Mouse (Mus musculus) heart, adult 2 months (tissue): ENCODE measurements around the gene Pacsin2. TPM values are rescaled to one million over a fixed set of nuclear protein-coding genes. Genes with fewer than 3 reads are reported as not detected.
A peak's percentile ranks its signal among the peaks of the same experiment; 100 is the strongest.

Source experiments
- DNase-seq, 2 experiments: peaks; one replicate each; pipeline ENCODE4 v3.0.0; 2021
- H3K27ac ChIP-seq: fragments of 200-600 bp; 2 replicates; pipeline ENCODE4 v1.8.1; 2022
- H3K27me3 ChIP-seq: fragments of 200-500 bp; 2 replicates; pipeline ENCODE4 v1.6.1; 2012; ENCODE audit warnings: mild to moderate bottlenecking, low read length, inconsistent platforms, mixed read lengths; ENCODE audit not compliant: control insufficient read depth, insufficient read depth
- H3K36me3 ChIP-seq: fragments of 200-500 bp; 2 replicates; pipeline ENCODE4 v1.6.1; 2012; ENCODE audit warnings: low read length, inconsistent platforms; ENCODE audit not compliant: control insufficient read depth, insufficient read depth
- H3K4me1 ChIP-seq: fragments of 200-500 bp; 2 replicates; pipeline ENCODE4 v1.6.1; 2011; ENCODE audit warnings: low read length; ENCODE audit not compliant: control insufficient read depth, insufficient read depth
- H3K4me3 ChIP-seq: fragments of 200-600 bp; 2 replicates; pipeline ENCODE4 v1.8.1; 2022
- H3K79me2 ChIP-seq: fragments of 200-500 bp; replicated peaks from 2 replicates; pipeline ENCODE4 v1.6.1; 2012; ENCODE audit warnings: mild to moderate bottlenecking, inconsistent platforms, low read length, moderate library complexity, mixed read lengths; ENCODE audit not compliant: control insufficient read depth, insufficient read depth
- H3K9ac ChIP-seq: fragments of 200-500 bp; 2 replicates; pipeline ENCODE4 v1.6.1; 2012; ENCODE audit warnings: low read depth, mild to moderate bottlenecking, control low read depth, inconsistent platforms, low read length, mixed read lengths
- CTCF ChIP-seq: fragments of 200-600 bp; IDR thresholded peaks from 2 replicates; pipeline ENCODE4 v1.8.1; 2022; ENCODE audit warnings: antibody characterized with exemption, mild to moderate bottlenecking, moderate library complexity
- EP300 ChIP-seq: fragments of 200-500 bp; IDR thresholded peaks from 2 replicates; pipeline ENCODE4 v1.6.1; 2011; ENCODE audit warnings: low read depth, low read length, control low read depth; ENCODE audit not compliant: insufficient read depth
- POLR2A ChIP-seq: fragments of 200-500 bp; IDR thresholded peaks from 2 replicates; pipeline ENCODE4 v1.6.1; 2011; ENCODE audit warnings: mild to moderate bottlenecking, low read depth, low read length, control low read depth; ENCODE audit not compliant: insufficient read depth
- WGBS: fragments of 180-500 bp; shearing (Covaris S2); methylation state at CpG from one replicate; pipeline ENCODE4 v1.1.7; 2018; 5-methylcytosine and 5-hydroxymethylcytosine counted together
- intact Hi-C: fragments of 180-260 bp; cut with DNase I; formaldehyde crosslinking; loops from one replicate; pipeline ENCODE4 v1.15.1; 2025
- polyA plus RNA-seq: library from polyadenylated mRNA; depleted of rRNA; stranded (reverse); fragments of >200 nt; gene quantifications from 2 replicates; pipeline ENCODE4 v1.2.3, GENCODE M21; 2012
- total RNA-seq, 2 experiments: library from RNA; stranded (reverse); gene quantifications; 2 replicates each; pipeline ENCODE4 v1.2.3; 2021

The Pacsin2 gene
- total and polyA plus RNA-seq, 3 experiments: 111 to 246 (median 200) TPM

- DNase-seq: no peak
- Histone ChIP-seq H3K9ac (no peak overlapping the region), H3K36me3 (peaks cover 5% of the 10 kb centered on the region; the same call in 1 of the 2 replicates), H3K27ac (no peak overlapping the region), H3K4me3 (no peak overlapping the region), H3K79me2 (peaks cover 3% of the 10 kb centered on the region), H3K27me3 (no peaks in the 10 kb centered on the region), H3K4me1 (peaks cover 28% of the 10 kb centered on the region)
- intact Hi-C loops: no loop called here
- WGBS: 68% methylated on average over 3 of the region's 3 CpGs
- TF ChIP-seq EP300: no peak
- TF ChIP-seq CTCF: no peak
- no peak for TF ChIP-seq POLR2A
Measured at GRCm38 (mm10) chr15:83404008-83404407, 60.4 kb downstream of the Pacsin2 start.

- intact Hi-C loops: no loop called here
- WGBS: 85% methylated on average over 5 of the region's 5 CpGs
- DNase-seq: no peak
- no peak overlapping the region for H3K9ac ChIP-seq
- no peak overlapping the region for H3K27ac ChIP-seq
- peaks cover 21% of the 10 kb centered on the region for H3K4me1 ChIP-seq
- H3K4me3 ChIP-seq: no peak overlapping the region
- H3K36me3 ChIP-seq: peaks cover 10% of the 10 kb centered on the region; the same call in 1 of the 2 replicates
- H3K79me2 ChIP-seq: peaks cover 3% of the 10 kb centered on the region
- H3K27me3 ChIP-seq: no peaks in the 10 kb centered on the region
- TF ChIP-seq CTCF (no peak), EP300 (no peak), POLR2A (no peak)
Measured at GRCm38 (mm10) chr15:83403016-83403415, 61.4 kb downstream of the Pacsin2 start.

GRCm38 (mm10) chr15:83392722-83393121 is 71.7 kb downstream of the Pacsin2 start:
- TF ChIP-seq CTCF (peak; percentile 58), POLR2A (no peak)
- Histone ChIP-seq H3K9ac (no peak overlapping the region), H3K4me3 (no peak overlapping the region), H3K36me3 (peaks cover 5% of the 10 kb centered on the region), H3K27me3 (no peaks in the 10 kb centered on the region), H3K27ac (no peak overlapping the region), H3K79me2 (peaks cover 6% of the 10 kb centered on the region), H3K4me1 (peaks cover 3% of the 10 kb centered on the region; the same call in 1 of the 2 replicates)
- DNase-seq: no peak
- WGBS: 81% methylated on average over 2 of the region's 2 CpGs
- intact Hi-C loops: loop anchor here (5.0 kb wide), 1 partner anchor 125 kb away; no protein-coding TSS in a partner anchor

DNA sequence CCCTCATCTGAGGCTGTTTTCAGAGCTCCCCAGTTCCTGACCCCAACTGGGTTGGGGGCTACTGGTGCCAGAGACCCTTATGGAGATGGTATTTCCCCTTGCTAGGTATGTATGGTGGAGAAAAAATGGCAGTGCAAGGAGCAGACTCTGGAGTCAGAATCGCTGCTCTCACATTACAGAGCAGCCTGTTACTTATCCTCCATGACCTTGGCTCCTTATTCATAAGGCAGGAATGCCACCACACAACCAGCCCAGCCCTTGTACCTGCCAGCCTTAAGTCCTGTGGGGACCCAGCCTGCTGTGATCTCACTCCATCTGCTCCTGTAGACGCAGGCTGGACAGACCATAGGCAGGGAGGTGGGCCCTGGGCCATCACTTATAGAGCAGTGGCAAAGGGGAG is 76.5 kb downstream of the Pacsin2 start:
- intact Hi-C loops: no loop called here
- Histone ChIP-seq H3K4me1 (0 out of 2 replicates have a peak, but pooled peaks cover 1% of the 10 kb centered on the region), H3K9ac (no peak overlapping the region), H3K27me3 (no peaks in the 10 kb centered on the region), H3K4me3 (no peak overlapping the region), H3K36me3 (peaks cover 3% of the 10 kb centered on the region; the same call in 1 of the 2 replicates), H3K27ac (no peak overlapping the region), H3K79me2 (no peaks in the 10 kb centered on the region)
- WGBS: 72% methylated on average over 2 of the region's 2 CpGs
- no peak for DNase-seq
- no peak for TF ChIP-seq POLR2A
- TF ChIP-seq EP300: no peak
- no peak for TF ChIP-seq CTCF

DNA sequence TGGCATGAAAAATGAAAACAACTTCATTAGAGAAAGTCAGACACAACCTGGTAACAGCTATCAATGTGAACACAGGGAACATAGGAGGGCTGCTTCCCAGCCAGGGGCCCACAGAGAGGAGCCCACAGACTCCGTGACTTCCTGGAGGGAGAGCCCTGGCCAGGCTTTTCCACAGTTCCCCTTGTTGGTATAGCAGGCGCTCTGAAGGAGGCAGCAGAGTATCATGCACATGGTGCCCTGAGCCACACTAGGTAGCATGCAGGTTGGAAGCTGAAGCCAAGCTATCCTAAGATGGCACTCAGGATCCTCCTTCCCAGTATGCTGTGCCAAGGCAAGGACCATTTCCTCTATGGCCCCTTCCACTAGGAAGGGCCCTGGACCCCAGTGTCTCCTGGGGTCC is 80.8 kb downstream of the Pacsin2 start:
- H3K4me3 ChIP-seq: no peak overlapping the region
- peaks cover 3% of the 10 kb centered on the region; the same call in 1 of the 2 replicates for H3K36me3 ChIP-seq
- WGBS: 69% methylated on average over 2 of the region's 2 CpGs
- H3K27ac ChIP-seq: peak overlapping the region; percentile 43
- no peak overlapping the region for H3K9ac ChIP-seq
- H3K27me3 ChIP-seq: no peaks in the 10 kb centered on the region
- peak in 1 of 2 experiments; percentile 37 for DNase-seq
- TF ChIP-seq EP300 (0 out of 2 replicates have a peak, but pooled peaks have one; percentile 44), POLR2A (no peak), CTCF (peak; percentile 70)
- no peaks in the 10 kb centered on the region for H3K79me2 ChIP-seq
- H3K4me1 ChIP-seq: 0 out of 2 replicates have a peak, but pooled peaks cover 1% of the 10 kb centered on the region
- intact Hi-C loops: no loop called here

- Histone ChIP-seq H3K4me1 (0 out of 2 replicates have a peak, but pooled peaks cover 1% of the 10 kb centered on the region), H3K36me3 (peaks cover 3% of the 10 kb centered on the region; the same call in 1 of the 2 replicates), H3K79me2 (no peaks in the 10 kb centered on the region), H3K27ac (peak overlapping the region; percentile 43), H3K27me3 (no peaks in the 10 kb centered on the region), H3K9ac (no peak overlapping the region), H3K4me3 (no peak overlapping the region)
- intact Hi-C loops: no loop called here
- WGBS: 54% methylated on average over 5 of the region's 5 CpGs
- peak in 1 of 2 experiments; percentile 26 for DNase-seq
- TF ChIP-seq POLR2A (no peak), EP300 (no peak), CTCF (no peak)
Measured at GRCm38 (mm10) chr15:83383136-83383535, 81.3 kb downstream of the Pacsin2 start.
